Mouse (Mus musculus) liver, embryonic 16.5 days (tissue): ENCODE measurements around the gene Egr4. TPM values are rescaled to one million over a fixed set of nuclear protein-coding genes. Genes with fewer than 3 reads are reported as not detected.

Source experiments
- ATAC-seq: fragments of 200-750 bp; cut with Nextera tagmentation; 2 replicates; pipeline ENCODE4 v1.8.0; 2017; ENCODE audit warnings: low read depth, mild to moderate bottlenecking, moderate number of reproducible peaks, moderate library complexity
- H3K27ac ChIP-seq: fragments of 300-500 bp; sonication (generic); 2 replicates; pipeline ENCODE4 v1.5.1; 2014; ENCODE audit warnings: mild to moderate bottlenecking, low read length
- H3K27me3 ChIP-seq: fragments of 300-500 bp; sonication (generic); 2 replicates; pipeline ENCODE4 v1.6.1; 2014; ENCODE audit warnings: low read depth, low read length, mixed read lengths; ENCODE audit not compliant: control insufficient read depth, insufficient read depth
- H3K36me3 ChIP-seq: fragments of 300-500 bp; sonication (generic); 2 replicates; pipeline ENCODE4 v1.6.1; 2014; ENCODE audit warnings: mild to moderate bottlenecking; ENCODE audit not compliant: control insufficient read depth, insufficient read depth
- H3K4me1 ChIP-seq: fragments of 300-500 bp; sonication (generic); 2 replicates; pipeline ENCODE4 v1.6.1; 2014; ENCODE audit warnings: low read depth, low read length, mixed read lengths; ENCODE audit not compliant: control insufficient read depth
- H3K4me2 ChIP-seq: fragments of 300-500 bp; sonication (generic); 2 replicates; pipeline ENCODE4 v1.6.1; 2014; ENCODE audit warnings: low read depth, low read length, mixed read lengths
- H3K4me3 ChIP-seq: fragments of 300-500 bp; sonication (generic); 2 replicates; pipeline ENCODE4 v1.5.1; 2014; ENCODE audit warnings: low read depth, mild to moderate bottlenecking, low read length
- H3K9ac ChIP-seq: fragments of 300-500 bp; sonication (generic); 2 replicates; pipeline ENCODE4 v1.6.1; 2014; ENCODE audit warnings: low read depth, low read length
- H3K9me3 ChIP-seq: fragments of 300-500 bp; sonication (generic); replicated peaks from 2 replicates; pipeline ENCODE4 v1.6.1; 2016; ENCODE audit warnings: low read length; ENCODE audit not compliant: control insufficient read depth
- WGBS: fragments of 180-500 bp; shearing (Covaris S2); extraction: QIAGEN DNeasy Blood & Tissue Kit; methylation state at CpG from one replicate; pipeline ENCODE4 v1.1.7; 2014; ENCODE audit not compliant: insufficient replicate concordance; 5-methylcytosine and 5-hydroxymethylcytosine counted together
- polyA plus RNA-seq: library from polyadenylated mRNA; unstranded; fragments of >200 nt; fragmentation: Nextera tagmentation; extraction: Ambion mirVana; gene quantifications from 2 replicates; pipeline ENCODE4 v1.2.1, GENCODE M21; 2015

Gene Egr4
- polyA plus RNA-seq, 1 experiment from 2014 or later: not detected

DNA sequence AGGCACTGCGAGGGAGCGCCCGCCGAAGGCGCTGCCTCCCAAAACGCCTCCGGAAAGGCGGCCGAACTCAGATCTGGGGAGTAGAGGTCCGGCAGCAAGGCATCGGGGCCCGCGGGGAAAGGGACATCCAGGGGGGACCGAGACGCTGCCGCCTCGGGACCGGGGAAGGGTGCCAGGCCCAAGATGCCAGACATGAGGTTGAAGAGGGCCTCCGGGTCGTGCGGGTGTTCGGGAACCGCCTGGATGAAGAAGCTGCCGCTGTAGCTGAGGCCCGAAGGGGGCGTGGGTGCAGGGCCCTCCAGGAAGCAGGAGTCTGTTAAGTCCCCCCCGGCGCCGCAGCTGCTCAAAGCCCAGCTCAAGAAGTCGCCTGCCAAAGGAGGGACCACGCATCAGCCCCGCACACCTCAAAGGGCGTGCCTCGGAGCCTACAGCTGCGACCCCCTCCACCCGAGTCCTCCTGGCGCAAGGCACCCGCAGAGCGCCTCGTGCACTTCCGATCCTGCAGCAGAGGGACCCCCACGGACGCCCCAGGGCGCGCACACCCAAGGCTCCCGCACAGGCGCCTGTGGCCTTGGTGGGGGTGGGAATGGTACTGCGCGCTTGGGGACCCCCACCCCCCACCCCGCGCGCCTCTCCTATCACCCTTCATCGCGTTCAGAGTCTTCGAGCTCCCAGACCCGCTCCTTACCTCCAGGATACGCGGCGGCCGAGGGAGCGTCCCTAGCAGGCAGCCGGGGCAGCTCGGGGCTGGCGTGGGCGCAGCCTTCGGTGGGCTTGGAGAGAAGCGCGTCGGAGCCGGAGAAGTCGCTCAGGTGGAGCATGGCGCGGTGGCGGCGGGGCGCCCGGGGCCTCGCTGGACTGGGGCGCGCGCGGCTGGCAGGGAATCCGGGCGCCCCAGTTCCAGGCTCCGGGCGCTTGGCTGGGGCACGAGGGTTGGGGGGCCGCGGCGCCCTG is 535 bp downstream of the Egr4 start:
- no peak for ATAC-seq
- no peaks in the 10 kb centered on the region for H3K9me3 ChIP-seq
- H3K4me2 ChIP-seq: peak overlapping the region; percentile 46
- no peaks in the 10 kb centered on the region for H3K36me3 ChIP-seq
- H3K9ac ChIP-seq: no peak overlapping the region
- H3K4me3 ChIP-seq: peak overlapping the region; percentile 38
- H3K27ac ChIP-seq: no peak overlapping the region
- H3K4me1 ChIP-seq: no peaks in the 10 kb centered on the region
- peaks cover 59% of the 10 kb centered on the region for H3K27me3 ChIP-seq
- 1% methylated on average over 72 of the region's 90 CpGs for WGBS

DNA sequence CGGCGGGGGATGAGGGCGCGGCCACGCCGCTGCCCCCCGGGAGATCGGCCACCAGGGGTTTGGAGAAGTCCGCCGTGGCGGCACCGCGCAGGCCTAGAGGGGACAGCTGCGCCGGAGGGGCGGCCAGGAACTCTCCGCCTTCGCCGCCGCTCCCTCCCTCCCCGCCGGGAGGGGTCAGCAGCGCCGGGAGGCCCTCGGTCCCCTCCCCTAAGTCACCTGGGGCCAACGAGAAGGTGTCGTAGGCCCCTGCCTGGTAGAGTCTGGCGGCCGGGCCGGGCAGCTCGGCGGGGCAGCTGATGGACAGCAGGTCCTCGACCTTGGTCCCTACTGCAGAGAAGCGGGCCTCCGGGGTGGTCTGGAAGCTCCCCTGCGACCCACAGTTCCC is 1.3 kb downstream of the Egr4 start:
- no peak overlapping the region for H3K9ac ChIP-seq
- no peak overlapping the region for H3K4me2 ChIP-seq
- no peaks in the 10 kb centered on the region for H3K36me3 ChIP-seq
- no peak for ATAC-seq
- under 1% methylated on average over 23 of the region's 36 CpGs for WGBS
- no peaks in the 10 kb centered on the region for H3K4me1 ChIP-seq
- peaks cover 59% of the 10 kb centered on the region for H3K27me3 ChIP-seq
- H3K27ac ChIP-seq: no peak overlapping the region
- H3K9me3 ChIP-seq: no peaks in the 10 kb centered on the region
- H3K4me3 ChIP-seq: no peak overlapping the region; the same call in 1 of the 2 replicates

DNA sequence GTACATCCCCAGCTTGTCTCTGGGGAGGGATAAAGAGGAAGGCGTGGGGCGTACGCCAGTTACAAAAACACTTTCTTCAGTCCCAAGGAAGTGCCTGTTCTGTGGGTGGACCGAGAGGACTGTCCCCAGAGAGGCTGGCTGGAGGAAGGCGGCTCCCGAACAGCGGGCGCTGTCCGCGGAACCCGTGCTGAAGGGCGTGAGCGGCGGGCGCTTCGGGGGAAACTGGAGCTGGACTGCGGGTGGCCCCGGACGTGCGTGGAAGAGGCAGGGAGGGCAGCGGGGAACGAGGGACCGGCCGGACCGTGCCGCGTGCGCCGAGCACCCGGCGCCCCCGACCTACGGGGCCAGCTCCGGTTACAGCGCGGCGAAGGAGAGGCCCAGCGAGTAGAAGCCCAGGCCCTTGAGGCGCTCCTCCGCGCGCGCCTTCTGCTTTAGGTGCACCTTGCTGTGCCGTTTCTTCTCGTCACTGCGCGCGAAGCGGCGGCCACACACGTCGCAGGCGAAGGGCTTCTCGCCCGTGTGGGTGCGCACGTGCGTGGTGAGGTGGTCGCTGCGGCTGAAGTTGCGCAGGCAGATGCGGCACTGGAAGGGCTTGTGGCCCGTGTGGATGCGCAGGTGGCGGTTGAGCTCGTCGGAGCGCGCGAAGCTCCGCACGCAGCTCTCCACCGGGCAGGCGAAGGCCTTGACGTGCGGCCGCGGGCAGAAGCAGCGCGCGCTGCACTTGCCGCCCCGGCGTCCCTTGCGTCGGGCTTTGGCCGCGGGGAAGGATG is 1.9 kb downstream of the Egr4 start:
- Histone ChIP-seq H3K9me3 (no peaks in the 10 kb centered on the region), H3K4me1 (no peaks in the 10 kb centered on the region), H3K4me2 (no peak overlapping the region), H3K4me3 (peak overlapping the region; percentile 5; the same call in 1 of the 2 replicates), H3K27ac (no peak overlapping the region), H3K9ac (no peak overlapping the region), H3K27me3 (peaks cover 59% of the 10 kb centered on the region), H3K36me3 (no peaks in the 10 kb centered on the region)
- WGBS: 1% methylated on average over 88 of the region's 88 CpGs
- no peak for ATAC-seq

DNA sequence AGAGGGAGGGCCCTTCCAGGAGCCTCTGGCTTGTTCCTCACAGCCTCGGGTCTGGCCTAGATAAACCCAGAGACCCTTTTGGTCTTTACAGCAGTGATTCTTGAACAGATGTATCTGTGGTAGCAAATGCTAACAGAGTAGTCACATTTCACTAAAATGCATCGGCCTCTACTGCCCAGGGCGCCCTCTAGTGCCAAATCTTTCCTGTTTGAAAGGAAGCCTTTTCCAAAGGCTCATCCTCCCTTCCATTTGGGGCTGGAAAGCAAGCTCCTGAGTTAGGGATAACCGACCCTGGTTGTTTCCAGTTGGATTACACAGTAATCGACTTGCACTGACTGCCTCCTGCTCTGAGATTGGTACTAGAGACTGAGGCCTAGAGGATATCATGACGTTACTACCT is 2.9 kb downstream of the Egr4 start:
- no peak for ATAC-seq
- Histone ChIP-seq H3K4me1 (no peaks in the 10 kb centered on the region), H3K9me3 (no peaks in the 10 kb centered on the region), H3K27me3 (peaks cover 55% of the 10 kb centered on the region), H3K4me3 (no peak overlapping the region), H3K36me3 (no peaks in the 10 kb centered on the region), H3K9ac (no peak overlapping the region), H3K4me2 (no peak overlapping the region), H3K27ac (no peak overlapping the region)
- WGBS: 2% methylated on average over 6 of the region's 6 CpGs

DNA sequence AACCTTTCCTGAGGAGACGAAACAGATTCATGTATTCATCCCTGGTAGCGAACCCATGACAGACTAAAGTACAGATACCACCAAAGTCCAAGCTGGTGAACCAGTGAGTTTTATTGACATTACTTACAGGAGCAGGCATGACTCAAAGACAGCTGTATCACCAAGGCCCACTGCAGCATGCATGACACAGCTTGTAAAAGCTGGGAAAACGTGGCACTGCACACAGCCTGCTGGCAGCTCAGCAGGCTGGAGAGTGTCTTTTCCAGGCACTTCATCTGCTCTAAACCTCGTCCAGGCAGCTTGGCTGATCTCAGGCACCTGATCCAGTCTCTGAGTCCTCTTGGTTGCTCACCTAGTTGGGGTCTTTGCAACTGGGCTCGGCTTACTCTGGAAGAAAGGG is 4.8 kb downstream of the Egr4 start:
- no peaks in the 10 kb centered on the region for H3K36me3 ChIP-seq
- no peak overlapping the region for H3K4me2 ChIP-seq
- 39% methylated on average over 5 of the region's 5 CpGs for WGBS
- no peak overlapping the region for H3K4me3 ChIP-seq
- no peak overlapping the region for H3K27ac ChIP-seq
- ATAC-seq: no peak
- H3K27me3 ChIP-seq: peaks cover 49% of the 10 kb centered on the region
- no peaks in the 10 kb centered on the region for H3K4me1 ChIP-seq
- H3K9ac ChIP-seq: no peak overlapping the region
- no peaks in the 10 kb centered on the region for H3K9me3 ChIP-seq

DNA sequence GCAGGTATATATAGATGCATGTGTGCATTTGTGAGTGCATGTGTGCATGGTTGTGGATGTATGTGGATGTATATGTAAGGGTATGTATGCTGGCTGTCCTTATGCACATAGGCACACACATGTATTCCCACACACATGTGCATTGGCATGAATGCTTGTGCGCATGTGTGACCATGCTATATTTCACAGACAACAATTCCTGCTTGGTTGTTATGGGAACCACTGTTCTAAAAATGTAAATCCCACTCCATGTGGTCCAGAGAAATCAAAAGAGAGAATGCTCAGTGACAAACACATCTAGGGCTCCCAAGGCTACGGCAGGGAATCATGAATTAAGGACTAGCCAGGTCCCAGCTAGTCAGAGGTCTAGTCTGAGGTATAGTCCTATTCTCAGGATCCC is 8.5 kb downstream of the Egr4 start:
- Histone ChIP-seq H3K4me2 (no peak overlapping the region), H3K4me3 (no peak overlapping the region), H3K9ac (no peak overlapping the region), H3K27me3 (peaks cover 36% of the 10 kb centered on the region), H3K27ac (no peak overlapping the region), H3K36me3 (no peaks in the 10 kb centered on the region), H3K9me3 (no peaks in the 10 kb centered on the region), H3K4me1 (no peaks in the 10 kb centered on the region; the same call in 1 of the 2 replicates)
- no peak for ATAC-seq
- 72% methylated on average over 2 of the region's 2 CpGs for WGBS

DNA sequence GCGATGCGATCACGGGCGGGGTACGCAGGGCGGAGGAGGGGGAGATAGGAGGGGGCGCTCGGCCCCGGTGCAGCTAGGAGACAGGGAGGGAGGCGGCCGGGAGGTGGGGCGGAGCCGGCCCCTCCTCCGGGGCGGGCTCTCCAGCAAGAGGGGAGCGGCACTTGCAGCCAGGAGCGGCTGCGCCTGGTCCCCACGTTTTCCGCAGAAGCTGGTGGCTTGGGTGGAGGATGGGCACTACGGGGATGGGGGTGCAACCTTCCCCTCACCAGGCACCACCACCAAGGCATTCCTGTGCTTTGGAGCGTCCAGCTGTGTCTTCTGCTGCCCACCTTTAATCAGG is 10.5 kb downstream of the Egr4 start, which contains the start of gene Fbxo41:
TSS of gene Fbxo41 (minus strand) at position 84 of the 340 bp plus-strand sequence.
- Histone ChIP-seq H3K9ac (no peak within 1 kb of the TSS), H3K4me3 (peak within 1 kb of the TSS; percentile 60), H3K4me1 (no peaks in the 10 kb centered on the region; the same call in 1 of the 2 replicates), H3K9me3 (no peaks in the 10 kb centered on the region), H3K36me3 (no peaks in the 10 kb centered on the region), H3K4me2 (peak within 1 kb of the TSS; percentile 68), H3K27me3 (peaks cover 33% of the 10 kb centered on the region), H3K27ac (no peak within 1 kb of the TSS)
- WGBS: 2% methylated on average over 16 of the region's 22 CpGs
- no peak for ATAC-seq

DNA sequence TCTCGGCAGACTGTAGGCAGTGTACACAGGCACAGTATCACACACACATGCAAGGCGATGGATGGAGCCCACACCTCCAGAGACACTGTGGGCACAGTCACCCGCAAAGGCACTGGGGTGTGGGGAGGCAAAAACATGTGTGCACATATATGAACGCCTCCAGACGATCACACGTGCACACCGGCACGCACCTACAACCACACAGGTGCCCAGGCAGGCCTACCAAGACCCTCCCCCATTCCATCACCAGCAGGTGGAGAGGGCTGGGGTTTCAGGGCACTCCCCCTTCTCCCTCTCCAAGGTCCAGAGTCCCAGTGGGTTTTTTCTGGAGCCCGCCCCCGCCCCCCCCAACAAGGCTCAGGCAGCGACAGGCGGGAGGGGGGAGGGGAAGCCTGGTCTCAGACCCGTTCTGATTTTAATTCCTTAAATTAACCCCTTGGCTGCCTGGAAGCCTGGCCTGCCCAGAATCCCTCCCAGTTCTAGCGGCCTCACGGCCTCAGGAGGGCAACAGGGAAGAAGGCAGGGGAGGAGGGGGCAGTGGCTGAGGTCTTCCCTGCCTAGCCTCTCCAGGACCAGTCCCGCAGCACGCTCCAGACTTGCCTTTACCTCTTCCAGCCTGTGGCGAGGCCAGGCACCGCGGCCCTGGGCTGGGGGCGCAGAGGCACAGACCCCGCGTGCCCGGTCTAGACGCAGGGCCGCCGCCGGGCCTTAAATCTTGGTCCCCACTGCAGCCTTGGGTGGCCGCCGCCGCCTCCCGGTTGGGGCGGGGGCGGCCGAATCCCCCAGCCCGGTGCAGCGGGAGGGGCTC is 11.1 kb downstream of the Egr4 start:
- Histone ChIP-seq H3K4me3 (peak overlapping the region; percentile 60), H3K27ac (no peak overlapping the region), H3K4me2 (peak overlapping the region; percentile 68), H3K36me3 (no peaks in the 10 kb centered on the region), H3K4me1 (no peaks in the 10 kb centered on the region; the same call in 1 of the 2 replicates), H3K9ac (no peak overlapping the region), H3K9me3 (no peaks in the 10 kb centered on the region), H3K27me3 (peaks cover 33% of the 10 kb centered on the region)
- no peak for ATAC-seq
- 1% methylated on average over 37 of the region's 37 CpGs for WGBS
